Mouse (Mus musculus) monocyte, adult 5-6 weeks (primary cell): ENCODE measurements around the gene Abcb11. TPM values are rescaled to one million over a fixed set of nuclear protein-coding genes. Genes with fewer than 3 reads are reported as not detected.

Source experiments
- ATAC-seq: fragments of 153-309, 156-312 bp; replicated peaks from 2 replicates; pipeline ENCODE4 v1.8.0; 2017; ENCODE audit warnings: mild to moderate bottlenecking; ENCODE audit not compliant: low TSS enrichment, insufficient number of reproducible peaks, severe bottlenecking, poor library complexity, low FRiP score
- total RNA-seq: library from RNA; stranded (forward); fragments of 200-1000, 200-491, 200-594 nt; gene quantifications from 3 replicates; pipeline ENCODE4 v1.2.3, GENCODE M21; 2017

The Abcb11 gene
- total RNA-seq, 1 experiment from 2014 or later, result not detected

DNA sequence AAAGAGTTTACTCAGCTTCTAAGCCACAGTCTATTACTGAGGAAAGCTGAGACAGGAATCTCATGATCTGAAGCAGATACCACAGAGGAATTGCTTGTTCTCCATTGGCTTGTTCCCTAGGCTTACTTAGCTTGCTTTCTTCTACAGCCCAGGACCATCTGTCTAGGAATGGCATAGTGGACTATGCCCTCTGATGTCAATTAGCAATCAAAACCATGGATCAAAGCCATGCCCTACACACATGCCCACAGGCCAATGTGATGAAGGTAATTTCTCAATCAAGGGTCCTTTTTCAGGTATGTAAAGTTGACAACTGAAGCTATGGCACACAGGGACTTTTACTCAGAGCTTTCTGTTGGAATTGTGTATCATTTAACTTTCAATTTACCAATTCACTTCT, 47.9 kb downstream of the Abcb11 start:
- no peak for ATAC-seq

DNA sequence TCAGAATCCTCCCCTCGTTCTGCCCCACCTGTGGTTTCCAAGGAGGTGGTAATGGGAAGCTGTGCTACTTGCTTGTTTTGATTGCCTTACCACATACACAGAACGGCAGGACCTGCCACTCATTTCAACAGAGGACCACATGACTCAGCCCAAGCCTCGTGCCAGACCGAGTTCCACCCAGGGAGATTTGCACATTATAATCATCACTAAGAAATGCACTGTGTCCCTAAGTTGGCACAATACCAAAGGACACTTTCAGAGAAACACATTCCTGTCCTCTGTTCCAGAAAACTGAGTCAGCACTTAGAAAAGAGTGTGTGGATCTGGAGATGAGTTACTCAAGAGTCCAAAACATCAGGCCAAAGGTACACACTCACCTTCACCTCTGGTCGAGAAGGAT, 53.4 kb downstream of the Abcb11 start:
- ATAC-seq, result no peak

DNA sequence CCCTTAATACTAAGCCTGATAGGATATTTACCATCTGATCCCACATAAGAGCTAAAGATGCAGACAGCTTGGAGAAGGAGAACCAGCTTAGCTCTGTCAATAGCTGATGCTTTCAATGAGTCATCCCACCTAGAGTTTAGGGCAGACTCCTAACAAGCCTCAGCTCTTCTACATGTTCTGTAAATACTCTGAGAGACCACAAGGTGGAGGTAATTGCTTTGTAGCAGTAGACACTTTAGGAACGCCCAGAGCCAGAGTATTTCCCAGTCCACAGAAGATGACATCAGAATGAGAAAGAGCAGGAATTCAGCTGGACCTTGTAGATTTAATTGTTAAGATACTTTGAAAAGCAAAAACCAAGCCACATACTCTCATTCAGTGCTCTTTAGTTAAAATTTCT, 66.5 kb downstream of the Abcb11 start:
- ATAC-seq, result no peak

DNA sequence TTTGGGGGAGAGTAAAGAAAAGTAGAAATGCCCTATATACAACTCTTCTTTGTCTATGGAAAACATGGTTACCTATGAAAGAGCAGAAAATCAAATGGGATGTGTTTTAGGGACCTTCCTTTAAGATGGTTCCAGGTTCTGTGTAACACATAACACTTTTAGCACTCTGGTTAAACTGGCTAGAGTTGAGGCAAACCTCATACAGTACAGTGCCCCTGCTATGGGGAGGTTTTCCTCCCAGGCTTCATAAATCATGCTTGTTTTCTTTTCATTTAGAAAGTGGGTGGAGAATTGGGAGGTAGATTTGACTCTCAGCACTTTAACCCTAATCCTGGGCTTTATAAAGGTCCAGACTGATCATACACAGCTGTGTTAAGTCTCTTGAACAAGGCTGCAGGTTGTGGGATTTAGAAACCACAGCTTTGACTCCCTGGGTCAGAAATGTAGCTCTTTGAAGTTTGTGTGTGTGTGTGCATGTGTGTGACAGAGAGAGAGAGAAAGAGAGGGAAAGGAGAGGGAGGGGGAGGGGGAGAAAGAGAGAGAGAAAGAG, 78.3 kb downstream of the Abcb11 start:
- no peak for ATAC-seq

DNA sequence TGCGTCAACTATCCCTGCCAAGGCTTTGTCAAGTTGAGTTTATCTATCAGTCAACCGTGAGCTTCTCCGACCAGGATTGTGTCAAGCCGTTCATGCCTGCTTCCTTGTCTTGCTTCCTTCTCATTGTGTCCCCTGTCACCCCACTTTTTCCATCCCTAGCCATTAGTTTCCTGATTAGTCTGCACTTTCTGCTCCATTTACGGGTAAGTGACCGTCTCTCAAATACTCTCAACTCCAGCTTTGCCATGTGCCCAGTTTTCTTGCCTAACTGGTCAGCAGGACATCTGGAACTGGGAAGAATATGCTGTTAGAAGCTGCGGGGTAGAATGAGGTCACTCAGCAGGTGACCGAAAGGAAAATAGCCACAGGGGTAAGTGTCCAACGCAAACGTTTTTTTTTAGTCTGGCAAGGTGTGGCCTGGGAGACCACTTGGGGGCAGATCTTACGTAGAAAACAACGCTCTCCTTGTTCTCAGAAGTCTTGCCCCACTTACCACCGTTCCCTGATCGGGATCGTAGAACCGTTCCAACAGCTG, 94.1 kb downstream of the Abcb11 start:
- no peak for ATAC-seq

DNA sequence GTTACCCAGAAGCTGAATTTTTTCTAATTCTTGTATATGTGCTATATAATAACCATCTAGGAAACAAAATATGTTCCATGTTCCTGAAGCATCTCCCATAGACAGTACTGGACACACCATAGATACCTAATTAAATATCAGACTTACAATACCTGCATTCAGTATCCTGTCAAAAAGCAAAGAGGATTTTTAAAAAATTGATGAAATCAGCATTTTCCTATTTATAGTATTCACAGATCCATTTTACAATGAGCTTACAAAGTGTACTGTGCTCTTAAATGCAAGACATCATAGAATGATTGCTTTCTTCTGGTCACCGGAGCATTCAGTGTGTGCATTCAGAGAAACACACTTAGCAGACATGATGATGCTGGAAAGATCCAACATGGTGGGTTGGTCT, 95.3 kb downstream of the Abcb11 start:
- no peak for ATAC-seq

DNA sequence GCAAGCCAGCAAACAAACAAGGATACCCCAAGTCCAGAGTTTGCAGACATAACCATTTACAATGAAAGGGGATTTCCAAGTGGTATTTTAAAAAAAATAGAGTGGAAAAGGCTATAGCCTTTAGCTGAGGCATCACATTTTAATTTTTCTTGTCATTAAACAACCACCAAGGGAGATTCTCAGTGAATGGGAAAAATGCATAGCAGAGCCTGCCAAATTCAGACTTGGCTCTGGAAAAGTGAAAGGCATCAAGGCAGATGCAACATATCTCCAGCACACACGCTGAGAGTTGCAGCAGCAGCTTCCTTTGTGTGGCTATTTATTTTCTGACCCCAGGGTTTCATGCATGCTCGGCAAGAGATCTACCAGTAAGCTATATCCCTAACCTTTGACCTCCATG, 97.5 kb downstream of the Abcb11 start:
- no peak for ATAC-seq

DNA sequence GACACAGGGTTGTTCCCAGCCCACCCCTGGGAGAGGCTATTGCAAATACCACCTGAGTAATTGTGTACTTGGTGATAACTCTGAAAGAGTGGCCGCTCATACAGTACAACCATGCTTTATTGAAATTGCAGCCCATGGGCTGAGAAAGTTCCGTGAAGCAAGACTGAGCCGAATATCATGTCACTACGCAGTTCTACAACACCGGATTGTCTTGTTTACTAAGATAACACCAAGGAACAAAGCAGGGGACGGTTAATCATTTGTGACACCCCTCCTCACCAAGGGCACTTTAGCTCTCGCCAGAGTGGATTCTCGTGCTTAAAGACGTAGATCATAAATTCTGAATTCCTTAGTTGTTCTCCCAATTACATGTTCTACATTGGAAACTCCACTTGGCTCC, 103.1 kb downstream of the Abcb11 start:
- ATAC-seq, result no peak

DNA sequence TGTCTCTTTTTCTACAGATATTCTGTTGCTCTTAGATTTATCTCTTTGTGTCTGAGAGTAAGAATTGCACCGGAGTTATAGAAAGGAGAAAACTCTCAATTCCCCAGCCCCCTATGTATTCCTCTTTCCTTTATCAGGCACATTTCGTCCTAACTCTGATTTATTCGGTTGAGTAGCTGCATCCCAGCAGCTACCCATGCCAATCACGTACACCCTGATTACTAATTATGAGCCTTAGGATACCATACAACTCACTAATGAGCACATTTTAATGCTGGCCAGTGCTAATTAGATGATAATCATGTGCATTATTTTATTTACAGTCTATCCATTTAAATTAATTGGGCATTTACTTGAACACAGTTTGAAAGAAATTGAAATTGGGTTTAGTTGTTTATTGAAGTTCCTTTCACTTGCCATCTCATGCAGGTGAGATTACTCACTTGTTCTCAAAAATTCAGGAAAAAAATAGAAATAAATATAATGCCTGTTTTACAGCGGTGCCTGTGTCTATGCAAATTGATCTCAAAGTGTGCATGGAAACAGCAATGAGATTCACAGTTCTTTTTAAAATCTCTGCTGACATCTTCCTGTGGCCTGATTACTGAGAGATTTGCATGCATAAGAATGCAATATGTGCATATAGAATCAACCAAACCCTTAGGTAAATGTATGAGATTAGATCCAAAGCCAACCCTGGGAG, 107.3 kb downstream of the Abcb11 start:
- no peak for ATAC-seq

DNA sequence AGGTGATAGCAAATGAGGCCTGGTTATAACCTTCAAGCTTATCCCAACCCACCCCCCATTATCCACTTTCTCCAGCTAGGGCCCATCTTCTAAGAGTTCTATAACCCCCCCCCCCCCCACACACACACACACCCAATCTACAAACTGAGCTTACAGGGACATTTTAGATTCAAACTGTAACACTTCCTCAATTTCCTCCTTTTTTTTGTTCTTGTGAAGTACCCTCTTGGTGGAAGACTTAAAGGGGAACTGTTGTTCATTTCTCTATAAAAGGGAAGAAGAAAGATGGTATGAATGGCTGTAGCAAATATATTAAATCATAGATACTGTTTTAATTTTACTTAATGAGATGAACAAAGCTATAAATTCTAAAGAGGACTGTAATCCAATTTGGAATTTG, 110.3 kb downstream of the Abcb11 start:
- no peak for ATAC-seq

DNA sequence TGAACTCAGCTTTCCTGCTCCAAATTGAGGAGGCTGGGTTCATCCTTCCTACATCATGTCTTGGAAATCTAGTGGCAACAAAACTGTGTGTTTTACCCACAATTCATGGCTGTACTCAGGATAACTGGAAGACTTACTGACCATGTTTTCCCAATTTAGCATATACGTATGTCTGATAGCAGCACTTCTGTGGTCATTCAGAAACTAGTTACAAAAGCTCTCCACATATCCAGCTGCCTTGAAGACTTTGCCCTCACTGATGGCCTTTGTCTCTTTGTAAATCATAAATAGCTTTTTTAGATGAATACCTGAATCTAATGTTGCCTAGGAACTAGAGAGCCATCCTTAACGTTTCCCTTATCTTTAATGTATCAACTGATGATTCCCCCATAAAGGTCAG, 112.3 kb downstream of the Abcb11 start:
- ATAC-seq, result no peak

DNA sequence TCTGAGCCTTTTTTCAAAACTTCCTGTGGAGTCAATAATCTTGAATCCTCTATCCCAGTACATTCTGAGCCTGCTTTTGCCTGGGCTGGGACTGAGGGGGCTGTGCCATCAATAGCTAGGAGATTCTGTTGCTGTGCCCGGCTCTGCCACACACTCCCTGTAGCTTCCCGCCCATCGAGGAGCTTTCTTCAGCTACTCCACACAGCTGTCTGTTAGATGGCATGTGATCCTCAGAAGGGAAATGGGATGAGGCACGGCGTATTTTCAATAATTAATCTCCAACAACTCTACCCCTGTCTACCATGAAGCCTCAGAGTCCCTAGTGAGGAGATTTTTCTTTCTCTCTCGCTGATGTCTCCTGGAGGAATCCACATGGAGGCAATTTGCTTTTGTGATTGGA, 113.8 kb downstream of the Abcb11 start:
- ATAC-seq, result no peak

DNA sequence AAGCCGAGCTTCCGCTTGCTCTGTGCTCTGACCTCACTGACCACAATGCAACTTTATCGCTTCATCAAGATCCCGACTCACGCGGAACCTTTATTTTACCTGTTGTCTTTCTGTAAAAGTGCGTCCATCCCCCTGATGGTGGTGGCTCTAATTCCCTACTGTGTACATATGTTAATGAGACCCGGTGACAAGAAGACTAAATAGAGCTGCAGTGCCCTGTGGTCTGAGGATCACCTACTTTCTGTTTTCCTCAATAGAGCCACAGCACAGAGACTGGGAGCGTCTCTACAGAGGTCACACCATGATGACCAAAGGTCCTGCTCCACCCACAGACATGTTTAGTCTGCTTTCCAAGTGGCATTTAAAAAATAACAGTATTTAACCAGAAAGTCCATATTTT, 115.5 kb downstream of the Abcb11 start:
- ATAC-seq, result no peak

DNA sequence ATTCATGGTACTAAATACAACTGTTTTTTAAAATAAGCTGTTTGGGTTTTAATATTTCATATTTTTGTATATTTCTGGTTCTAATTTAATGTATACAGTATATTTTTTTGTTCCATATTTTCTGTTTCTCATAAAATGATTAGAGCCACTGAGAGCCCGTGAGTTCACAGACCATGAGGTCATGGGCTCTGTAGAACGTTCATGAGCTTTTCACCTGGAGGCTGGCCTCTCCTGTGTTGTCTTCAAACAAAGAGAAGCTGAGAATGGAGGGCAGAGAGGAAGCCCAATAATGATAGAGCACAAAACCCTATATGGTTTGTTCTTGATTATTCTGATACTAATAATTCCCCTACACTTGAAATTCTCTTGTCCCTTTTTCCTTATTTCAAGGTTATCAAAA, 117.7 kb downstream of the Abcb11 start:
- no peak for ATAC-seq

DNA sequence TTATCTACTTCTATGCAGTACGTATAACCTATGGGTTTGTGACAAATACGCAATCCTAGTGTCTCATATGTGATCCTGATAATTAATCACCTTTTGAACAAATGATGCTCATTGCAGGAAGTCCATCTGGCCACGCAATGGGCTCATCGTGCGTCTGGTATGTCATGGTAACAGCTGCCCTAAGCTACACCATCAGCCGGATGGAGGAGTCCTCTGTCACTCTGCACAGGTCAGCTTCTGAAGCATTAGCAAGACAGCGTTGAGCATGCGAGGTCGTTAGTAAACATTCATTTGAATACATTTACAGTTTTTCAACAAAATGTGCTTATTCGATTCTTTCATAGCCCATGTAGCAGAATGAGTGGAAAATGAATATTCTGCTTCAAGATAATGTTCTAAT, 119.6 kb downstream of the Abcb11 start:
- ATAC-seq, result no peak

DNA sequence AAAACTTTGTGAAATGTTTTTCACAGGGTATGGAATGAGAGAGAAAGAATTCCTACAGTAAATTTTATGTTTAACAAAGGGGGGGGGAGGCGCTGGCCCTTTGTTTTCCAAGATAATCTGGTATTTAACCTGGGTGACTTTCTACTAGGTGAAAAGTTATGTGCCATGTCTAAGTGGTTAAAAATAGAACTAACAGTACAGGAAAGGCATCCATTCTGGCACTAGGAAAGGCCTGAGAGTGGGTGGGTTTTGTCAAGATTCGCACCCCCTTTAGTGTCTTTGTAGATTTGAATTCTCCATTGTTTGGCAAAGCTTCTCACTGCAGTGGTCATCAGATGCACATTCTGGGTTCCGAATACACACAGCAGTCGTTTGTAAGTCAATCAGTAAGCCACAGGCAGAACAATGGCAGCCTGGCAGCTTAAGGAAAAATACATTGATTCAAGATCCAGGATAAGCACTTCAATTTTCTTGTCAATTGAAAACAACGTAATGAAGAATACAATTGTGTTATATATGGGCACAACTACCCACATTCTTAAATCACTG, 120.5 kb downstream of the Abcb11 start:
- ATAC-seq, result no peak

DNA sequence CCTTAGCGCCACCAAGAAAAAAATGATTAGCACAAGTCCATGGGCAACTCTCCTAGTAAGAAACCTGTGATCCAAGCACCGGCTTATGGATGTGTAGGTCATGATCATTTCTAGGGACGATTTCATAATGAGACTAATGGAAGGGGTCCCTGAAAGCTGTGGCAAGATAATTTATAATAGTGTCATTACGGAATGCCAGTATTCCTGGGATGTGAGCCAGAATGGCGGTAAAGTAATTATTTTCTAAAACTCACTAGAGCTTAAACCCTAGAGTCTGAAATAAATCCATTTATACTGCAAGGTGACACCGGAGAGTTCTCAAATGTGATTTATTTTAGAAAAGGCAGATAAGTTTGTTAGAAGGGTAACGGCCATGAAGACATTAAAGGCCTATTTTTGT, 127.2 kb downstream of the Abcb11 start:
- no peak for ATAC-seq

DNA sequence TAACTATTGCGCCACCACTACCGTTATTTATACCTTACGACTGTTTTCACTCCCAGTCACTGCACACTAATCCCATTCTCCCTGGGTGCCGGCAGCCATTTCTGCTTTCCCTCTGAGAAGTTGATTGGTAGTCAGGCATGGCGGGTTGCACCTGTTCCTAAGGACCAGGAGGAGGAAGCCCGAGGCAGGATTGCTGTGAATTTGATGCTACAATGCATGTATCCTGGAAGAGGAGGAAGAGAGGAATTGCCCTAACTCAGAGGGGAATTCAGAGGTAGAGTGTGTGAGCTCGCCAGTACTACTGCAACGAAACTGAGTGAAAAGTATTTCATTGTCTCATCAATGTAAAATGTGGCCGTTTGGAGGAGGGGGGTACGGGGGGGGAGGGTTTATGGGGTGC, 129.8 kb downstream of the Abcb11 start:
- ATAC-seq, result no peak

DNA sequence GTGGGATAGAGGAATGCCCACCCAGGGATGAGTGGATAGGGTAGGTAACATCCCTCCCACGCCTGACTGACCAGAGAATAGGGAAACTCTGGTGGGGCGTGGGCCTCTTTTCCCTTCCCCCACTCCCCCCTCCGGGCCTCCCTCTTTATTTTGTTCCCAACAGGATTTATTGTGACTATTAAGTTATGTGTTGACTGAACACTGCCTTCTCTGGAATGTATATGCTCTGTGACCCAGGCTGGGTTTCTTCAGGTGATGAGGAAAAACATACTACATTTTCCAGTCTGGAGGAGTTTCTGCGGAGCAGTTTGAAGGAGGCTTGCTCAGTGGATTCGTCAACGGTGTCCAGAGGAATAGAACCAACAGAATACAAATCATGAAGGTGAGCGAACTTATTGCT, 131.6 kb downstream of the Abcb11 start, which contains the start of gene G6pc2:
TSS of gene G6pc2 (plus strand) at position 301 of the 400 bp plus-strand sequence.
- ATAC-seq, result no peak

DNA sequence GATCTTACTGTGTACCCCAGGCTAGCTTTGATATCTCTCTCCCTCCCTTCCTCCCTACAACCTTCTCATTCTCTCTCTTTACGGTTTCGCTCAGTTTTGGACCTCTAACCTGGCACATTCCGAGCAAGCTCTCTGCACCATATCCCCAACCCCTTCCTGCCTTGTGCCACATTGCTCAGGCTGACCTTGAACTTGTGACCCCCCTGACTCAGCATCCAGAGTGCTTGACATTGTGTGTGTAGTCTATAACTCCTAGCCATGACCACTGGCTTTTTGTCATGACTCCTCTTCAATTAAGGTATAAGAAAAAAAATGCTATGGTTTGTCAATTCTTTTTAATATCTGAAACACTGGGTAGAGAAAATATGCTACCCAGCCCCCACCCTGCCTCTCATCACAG, 132.7 kb downstream of the Abcb11 start:
- ATAC-seq, result no peak
